Mouse (Mus musculus): ENCODE measurements around the gene Plin2.
A peak's percentile ranks its signal among the peaks of the same experiment; 100 is the strongest.

The Plin2 gene

GRCm38 (mm10) chr4:86669780-86670201, at the start of gene Plin2:
TSS of gene Plin2 (minus strand) at chr4:86670060.
- DNase-seq: peak; percentile 39

DNA sequence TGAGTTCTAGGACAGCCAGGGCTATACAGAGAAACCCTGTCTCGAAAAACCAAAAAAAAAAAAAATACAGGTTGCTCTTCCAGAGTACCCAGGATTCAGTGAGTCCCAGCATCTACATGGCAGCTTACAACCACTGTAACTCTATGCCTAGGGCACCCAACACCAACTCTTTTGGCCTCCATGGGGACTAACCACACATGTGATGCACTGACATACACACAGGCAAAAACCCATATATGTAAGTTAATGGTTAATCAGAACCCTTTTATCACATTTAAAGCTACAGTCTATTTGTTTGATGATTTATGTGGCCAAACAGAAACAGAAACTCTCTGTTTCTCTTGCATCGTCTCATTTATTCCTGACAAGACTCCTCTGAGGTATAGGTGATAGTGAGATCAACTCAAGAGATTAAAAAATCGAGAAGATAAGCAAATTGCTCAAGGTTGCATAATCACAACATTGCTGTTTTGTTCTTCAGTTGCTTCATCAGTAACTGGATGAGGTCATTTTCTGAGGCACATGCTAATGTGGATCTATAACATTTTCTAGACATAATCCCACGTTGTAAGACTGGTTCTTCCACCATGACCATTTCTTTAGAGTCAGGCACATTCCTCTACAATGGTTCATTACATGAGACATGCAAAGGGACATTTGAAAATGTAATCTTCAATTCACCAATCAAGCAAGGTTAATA, 49.2 kb upstream of the Plin2 start:
- no peak for DNase-seq

DNA sequence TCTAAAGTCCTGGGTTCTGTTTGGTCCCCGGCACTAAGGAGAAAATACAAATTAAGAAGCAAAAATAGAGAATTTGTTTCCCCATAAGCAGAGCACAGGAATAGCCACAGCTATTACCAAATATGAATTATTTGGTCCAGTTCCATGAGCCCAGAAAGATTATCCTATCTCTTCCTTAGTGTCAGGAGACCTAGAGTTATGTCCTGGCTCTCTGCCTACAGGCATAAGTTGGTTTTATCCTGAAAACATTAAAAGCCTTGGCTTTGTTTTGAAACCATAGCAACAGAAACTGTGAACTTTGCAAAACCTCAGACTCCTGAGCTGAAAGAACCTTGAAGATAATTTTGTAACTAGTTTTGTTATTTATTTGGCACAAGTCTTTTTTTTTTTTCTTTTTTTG, 47.3 kb upstream of the Plin2 start:
- no peak for DNase-seq

DNA sequence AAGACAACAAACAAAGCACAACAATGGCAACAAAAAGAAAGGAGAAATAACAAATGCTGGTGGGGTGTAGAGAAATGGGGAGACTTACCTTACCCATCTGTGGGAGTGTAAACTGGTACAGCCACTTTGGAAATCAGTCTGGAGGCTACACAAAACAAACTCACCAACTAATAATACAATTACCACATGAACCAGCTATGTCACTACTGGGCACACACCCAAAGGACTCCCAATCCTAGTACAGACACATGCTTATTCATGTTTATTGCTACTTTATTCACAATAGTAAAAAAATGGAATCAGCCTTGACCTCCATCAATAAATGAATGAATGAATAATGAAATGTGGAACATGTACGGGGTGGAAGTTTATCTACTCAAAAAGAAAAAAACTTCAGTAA, 45.5 kb upstream of the Plin2 start:
- no peak for DNase-seq

- no peak for DNase-seq
Observed at GRCm38 (mm10) chr4:86713518-86713917, 43.7 kb upstream of the Plin2 start.

GRCm38 (mm10) chr4:86712751-86713195, 42.9 kb upstream of the Plin2 start:
- no peak for DNase-seq

- no peak for DNase-seq
Observed at GRCm38 (mm10) chr4:86710666-86711215, 40.9 kb upstream of the Plin2 start.

GRCm38 (mm10) chr4:86710034-86710650, 40.3 kb upstream of the Plin2 start:
- no peak for DNase-seq

DNA sequence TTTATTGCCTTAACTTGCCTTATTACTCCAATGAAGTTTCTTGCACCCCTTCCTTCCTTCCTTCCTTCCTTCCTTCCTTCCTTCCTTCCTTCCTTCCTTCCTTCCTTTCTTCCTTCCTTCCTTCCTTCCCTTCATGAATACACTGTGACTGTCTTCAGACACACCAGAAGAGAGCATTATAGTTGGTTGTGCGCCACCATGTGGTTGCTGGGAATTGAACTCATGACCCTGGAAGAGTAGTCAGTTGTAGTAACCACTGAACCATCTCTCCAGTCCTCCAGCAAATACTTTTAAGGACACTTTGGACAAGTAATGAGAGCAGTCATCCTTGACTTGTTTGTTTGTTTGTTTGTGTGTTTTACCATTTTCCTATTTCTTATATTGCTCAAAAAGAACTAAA, 38.9 kb upstream of the Plin2 start:
- no peak for DNase-seq

- DNase-seq: no peak
Observed at GRCm38 (mm10) chr4:86699161-86699865, 29.5 kb upstream of the Plin2 start.

DNA sequence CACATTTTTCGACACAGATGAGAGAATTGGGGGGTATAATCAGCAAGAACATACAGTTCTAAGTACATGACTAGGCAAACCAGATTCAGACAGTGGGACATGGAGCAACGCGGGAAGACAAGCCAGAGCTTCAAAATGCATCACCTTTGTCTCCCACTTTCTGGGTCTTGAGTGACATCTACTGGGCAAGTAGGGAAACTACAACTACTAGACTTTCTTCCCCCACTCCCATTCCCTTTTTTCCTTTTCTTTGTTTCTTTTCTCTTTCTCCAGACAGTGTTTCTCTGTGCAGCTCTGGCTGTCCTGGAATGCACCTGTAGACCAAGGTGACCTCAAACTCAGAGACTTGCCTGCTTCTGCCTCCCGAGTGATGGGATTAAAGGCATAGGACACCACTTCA, 27.0 kb upstream of the Plin2 start:
- DNase-seq: no peak

- DNase-seq: peak; percentile 22
Observed at GRCm38 (mm10) chr4:86695081-86695480, 25.2 kb upstream of the Plin2 start.

DNA sequence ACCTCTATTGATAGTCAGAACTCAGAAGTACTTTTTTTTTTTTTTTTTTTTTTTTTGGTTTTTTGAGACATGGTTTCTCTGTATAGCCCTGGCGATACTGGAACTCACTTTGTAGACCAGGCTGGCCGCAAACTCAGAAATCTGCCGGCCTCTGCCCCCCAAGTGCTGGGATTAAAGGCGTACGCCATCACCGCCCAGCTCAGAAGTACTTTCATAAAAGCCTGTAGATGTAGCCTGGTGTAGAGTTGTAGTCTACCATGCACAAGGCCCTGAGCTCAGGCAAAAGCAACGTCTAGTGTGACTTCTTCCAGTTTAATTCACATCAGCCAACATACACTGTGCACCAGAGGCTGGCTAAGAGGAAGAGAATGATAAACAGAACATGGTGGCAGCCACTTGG, 23.1 kb upstream of the Plin2 start:
- DNase-seq: no peak

DNA sequence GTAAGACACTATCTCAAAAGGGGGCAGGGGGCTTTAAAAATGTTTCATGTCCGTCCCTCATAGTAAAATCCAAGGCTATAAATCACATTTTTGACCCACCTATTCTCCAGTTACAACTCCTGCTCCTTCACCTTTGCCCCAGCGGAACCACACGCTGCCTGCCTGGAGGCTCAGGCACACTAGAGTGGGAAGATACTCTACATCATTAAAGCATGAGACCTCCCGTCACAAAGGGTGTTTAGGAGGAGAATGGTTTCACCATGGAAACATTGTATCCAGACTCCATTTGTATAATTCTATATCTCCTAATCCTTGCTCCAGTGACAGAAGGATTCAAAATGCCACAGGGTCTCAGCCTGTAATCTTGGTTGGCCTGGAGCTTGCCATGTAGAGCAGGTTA, 21.4 kb upstream of the Plin2 start:
- no peak for DNase-seq

DNA sequence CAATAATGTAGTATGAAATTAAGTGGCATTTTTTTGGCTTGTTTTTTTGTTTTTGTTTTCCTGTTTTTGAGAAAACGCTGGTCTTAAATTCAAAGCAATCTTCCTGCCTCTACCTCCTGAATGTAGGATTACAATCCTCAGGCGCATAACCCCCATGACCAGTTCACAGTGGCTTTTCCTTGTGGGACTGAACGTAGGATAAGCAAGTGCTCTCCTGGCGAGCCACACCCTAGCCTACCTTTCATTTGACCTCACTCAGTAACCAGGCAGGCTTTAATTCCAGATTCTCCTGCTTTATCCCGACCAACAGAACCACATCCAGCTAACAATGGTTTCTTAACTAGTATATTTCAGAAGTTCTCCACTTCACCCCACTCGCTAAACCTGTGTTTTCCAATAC, 20.9 kb upstream of the Plin2 start:
- no peak for DNase-seq

DNA sequence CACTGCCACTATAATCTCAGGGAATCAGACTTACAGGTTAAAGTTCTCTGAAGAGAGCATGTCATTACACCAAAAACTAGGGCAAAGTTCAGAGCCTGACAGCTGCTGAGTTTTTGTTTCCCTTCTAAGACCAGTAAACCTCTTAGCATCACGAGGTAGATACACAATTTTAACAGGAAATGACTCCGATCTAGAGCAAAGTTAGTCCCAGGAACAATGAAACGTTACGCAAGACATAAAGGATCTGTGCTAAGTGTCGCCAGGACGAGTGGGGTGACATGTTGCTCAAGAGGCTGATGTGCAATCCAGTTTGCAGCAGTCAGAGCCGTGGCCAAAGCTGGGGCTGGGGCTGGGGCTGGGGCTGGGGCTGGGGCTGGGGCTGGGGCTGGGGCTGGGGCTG, 20.3 kb upstream of the Plin2 start:
- DNase-seq: no peak

GRCm38 (mm10) chr4:86689056-86689735, 19.3 kb upstream of the Plin2 start:
- DNase-seq: no peak

GRCm38 (mm10) chr4:86686564-86686963, 16.7 kb upstream of the Plin2 start:
- no peak for DNase-seq

GRCm38 (mm10) chr4:86686009-86686366, 16.1 kb upstream of the Plin2 start:
- DNase-seq: no peak

DNA sequence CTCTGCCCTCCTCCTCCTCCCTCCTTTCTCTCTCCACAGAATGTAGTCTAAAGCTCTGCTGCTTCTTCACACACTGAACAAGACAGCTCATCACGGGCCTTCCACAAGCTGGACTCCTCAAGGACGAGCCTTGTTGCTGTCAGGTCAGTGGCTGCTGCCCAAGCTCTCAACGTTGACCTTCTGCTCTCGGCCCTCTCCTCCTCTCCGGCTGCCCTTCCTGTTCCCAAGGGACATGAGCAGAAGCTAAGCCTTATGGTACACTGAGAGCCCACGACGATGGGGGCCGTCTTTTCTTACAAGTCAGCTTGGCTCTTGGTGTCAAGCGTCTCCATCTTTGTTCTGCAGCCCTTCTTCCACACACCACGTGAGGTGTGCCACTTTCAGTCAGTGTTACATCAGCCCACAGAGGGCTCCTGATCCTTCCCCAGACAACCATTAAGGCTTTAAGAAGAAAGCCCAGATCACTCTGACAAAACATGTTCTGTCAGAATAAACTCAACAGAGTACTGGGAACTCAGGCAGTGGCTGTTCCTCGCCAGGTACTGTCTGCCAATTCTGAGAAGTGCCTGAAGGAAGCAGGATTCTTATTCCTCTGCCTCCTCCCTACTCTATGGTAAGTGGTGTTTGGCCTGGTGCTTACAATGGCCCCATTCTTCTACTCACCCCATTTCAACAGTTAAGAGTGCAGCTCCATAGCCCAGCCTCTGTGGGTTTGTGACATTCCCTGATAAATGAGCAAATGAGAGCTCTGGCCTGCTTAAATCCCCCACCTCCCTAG, 15.6 kb upstream of the Plin2 start:
- DNase-seq: no peak

DNA sequence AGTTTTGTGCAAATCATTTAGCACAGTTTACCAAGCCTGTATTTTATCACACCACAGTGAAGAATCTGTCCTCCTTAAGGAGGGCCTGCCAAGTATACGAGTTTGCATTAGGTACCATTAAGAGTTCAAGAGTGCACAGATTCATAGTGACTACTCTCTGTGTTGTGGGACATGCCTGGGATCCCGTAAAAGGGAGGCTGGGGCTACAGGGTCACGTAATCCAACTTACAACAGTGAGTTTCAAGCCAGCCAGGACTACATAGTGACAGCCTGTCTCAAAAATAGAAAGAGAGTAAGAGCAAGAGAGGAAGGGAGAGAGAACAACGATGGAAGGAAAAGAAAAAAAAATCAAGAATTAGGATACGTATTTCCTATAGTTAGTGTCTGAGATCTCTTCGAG, 14.9 kb upstream of the Plin2 start:
- DNase-seq: no peak

DNA sequence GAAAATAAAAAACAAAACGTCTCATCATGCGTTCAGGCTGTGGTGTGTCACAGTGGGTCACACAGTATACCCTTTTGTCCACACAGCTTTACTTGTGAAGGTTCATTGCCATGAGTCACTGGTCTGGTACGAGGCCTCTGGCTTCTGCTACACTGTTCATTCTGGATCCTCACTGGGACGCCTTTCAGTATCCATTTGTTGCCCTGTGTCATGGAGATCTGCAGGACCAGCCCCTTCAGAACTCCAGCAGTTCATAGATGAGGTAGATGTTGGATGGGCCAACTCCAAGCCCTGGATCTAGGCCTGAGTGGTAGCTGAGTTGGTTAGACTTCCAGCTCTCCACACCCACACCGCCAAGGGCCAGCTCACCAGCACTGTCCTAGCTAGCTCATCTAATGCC, 13.9 kb upstream of the Plin2 start:
- DNase-seq: no peak

- DNase-seq: no peak
Observed at GRCm38 (mm10) chr4:86683280-86683679, 13.4 kb upstream of the Plin2 start.
